Mouse (Mus musculus) midbrain, embryonic 14.5 days (tissue): ENCODE measurements around the gene Blvra. TPM values are rescaled to one million over a fixed set of nuclear protein-coding genes. Genes with fewer than 3 reads are reported as not detected.

Experiments used
- ATAC-seq: fragments of 200-750 bp; cut with Nextera tagmentation; 2 replicates; pipeline ENCODE4 v1.8.0; 2017; ENCODE audit warnings: moderate number of reproducible peaks, moderate library complexity; ENCODE audit not compliant: low FRiP score, low TSS enrichment
- DNase-seq: peaks from one replicate; pipeline ENCODE4 v3.0.0-alpha.2; 2015
- H3K27ac ChIP-seq: fragments of 300-500 bp; sonication (generic); replicated peaks from 2 replicates; pipeline ENCODE4 v1.5.1; 2014; ENCODE audit warnings: mild to moderate bottlenecking, low read depth, low read length, moderate library complexity
- H3K27me3 ChIP-seq: fragments of 300-500 bp; sonication (generic); 2 replicates; pipeline ENCODE4 v1.6.1; 2014; ENCODE audit warnings: low read length, control low read depth, mixed read lengths; ENCODE audit not compliant: control insufficient read depth, insufficient read depth
- H3K36me3 ChIP-seq: fragments of 300-500 bp; sonication (generic); 2 replicates; pipeline ENCODE4 v1.6.1; 2014; ENCODE audit warnings: low read length, control low read depth; ENCODE audit not compliant: control insufficient read depth, insufficient read depth
- H3K4me1 ChIP-seq: fragments of 300-500 bp; sonication (generic); 2 replicates; pipeline ENCODE4 v1.6.1; 2014; ENCODE audit warnings: mild to moderate bottlenecking, antibody characterized with exemption, low read length, control low read depth; ENCODE audit not compliant: control insufficient read depth, insufficient read depth
- H3K4me2 ChIP-seq: fragments of 300-500 bp; sonication (generic); 2 replicates; pipeline ENCODE4 v1.6.1; 2014; ENCODE audit warnings: mild to moderate bottlenecking, low read length, moderate library complexity
- H3K4me3 ChIP-seq: fragments of 300-500 bp; sonication (generic); replicated peaks from 2 replicates; pipeline ENCODE4 v1.5.1; 2014; ENCODE audit warnings: low read depth, low read length
- H3K9ac ChIP-seq: fragments of 300-500 bp; sonication (generic); replicated peaks from 2 replicates; pipeline ENCODE4 v1.6.1; 2014; ENCODE audit warnings: mild to moderate bottlenecking, low read length, moderate library complexity
- H3K9me3 ChIP-seq: fragments of 300-500 bp; sonication (generic); 2 replicates; pipeline ENCODE4 v1.6.1; 2016; ENCODE audit warnings: low read length, control low read depth, mixed read lengths; ENCODE audit not compliant: control insufficient read depth
- WGBS: fragments of 180-500 bp; shearing (Covaris S2); extraction: QIAGEN DNeasy Blood & Tissue Kit; methylation state at CpG from one replicate; pipeline ENCODE4 v1.1.7; 2014; 5-methylcytosine and 5-hydroxymethylcytosine counted together
- polyA plus RNA-seq: library from polyadenylated mRNA; unstranded; fragments of >200 nt; fragmentation: Nextera tagmentation; extraction: Ambion mirVana; gene quantifications from 2 replicates; pipeline ENCODE4 v1.2.1, GENCODE M21; 2014

Gene Blvra
- polyA plus RNA-seq, result 23.9 and 27.3 TPM in 2 replicates

DNA sequence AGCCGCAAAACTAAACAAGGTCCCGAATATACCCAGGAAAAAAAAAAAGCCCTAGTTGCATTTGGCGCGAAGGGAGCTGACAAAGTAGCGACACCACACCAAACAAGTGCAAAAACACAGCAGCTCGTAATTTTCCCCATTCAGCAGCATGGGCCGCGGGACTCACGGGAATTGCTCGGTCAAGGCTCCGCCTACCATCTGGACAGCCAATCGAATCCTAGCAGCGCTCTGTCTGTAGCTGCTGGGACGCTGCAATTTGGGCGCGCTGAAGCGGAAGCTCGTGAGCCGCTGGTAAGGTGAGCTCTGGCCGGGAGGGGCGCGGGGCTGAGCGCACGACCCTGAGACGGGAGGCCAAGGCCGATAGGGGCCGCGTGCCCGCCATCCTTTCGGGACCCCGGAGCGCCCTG is at the start of gene Blvra:
Gene Blvra, plus strand, starts transcription at position 231 of the 407 bp plus-strand sequence.
- H3K36me3 ChIP-seq, result peaks cover 20% of the 10 kb centered on the region
- H3K27me3 ChIP-seq, result no peaks in the 10 kb centered on the region
- H3K4me2 ChIP-seq, result peak within 1 kb of the TSS; percentile 69
- H3K27ac ChIP-seq, result peak within 1 kb of the TSS; percentile 55; the same call in 1 of the 2 replicates
- DNase-seq (peak; percentile 95), ATAC-seq (peak; percentile 99)
- under 1% methylated on average over 32 of the region's 32 CpGs for WGBS
- H3K9ac ChIP-seq, result peak within 1 kb of the TSS; percentile 62
- H3K4me3 ChIP-seq, result peak within 1 kb of the TSS; percentile 48
- H3K9me3 ChIP-seq, result no peaks in the 10 kb centered on the region
- H3K4me1 ChIP-seq, result peaks cover 4% of the 10 kb centered on the region; the same call in 1 of the 2 replicates

DNA sequence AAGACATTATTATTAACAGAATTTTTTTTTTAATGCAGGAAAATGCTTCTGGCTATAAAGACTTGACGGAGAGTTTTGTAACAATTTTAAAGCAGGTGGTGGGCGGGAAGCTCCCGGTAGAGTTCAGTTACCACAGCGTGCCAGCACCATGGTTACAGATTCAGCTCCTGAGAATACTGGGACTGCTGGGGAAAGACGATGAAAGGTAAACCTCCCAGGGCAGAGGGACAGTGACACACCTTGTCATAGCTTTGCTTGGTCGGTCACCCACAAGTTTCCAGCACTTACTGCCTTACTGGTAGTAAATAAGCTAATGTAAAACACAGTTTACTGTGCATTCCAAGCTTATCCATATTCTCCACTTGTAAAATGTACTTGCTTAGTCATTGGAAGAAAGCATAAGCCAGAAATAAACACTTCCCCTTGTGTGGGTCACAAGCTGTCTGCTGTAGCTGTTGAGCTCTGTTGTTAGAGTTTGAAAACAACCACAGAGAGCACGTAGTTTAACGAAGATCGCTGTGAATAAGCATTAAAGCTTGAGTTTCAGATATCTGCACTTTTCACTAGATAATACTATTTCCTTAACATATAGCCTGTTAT is 35.4 kb upstream of the Blvra start:
- Histone ChIP-seq H3K27ac (no peak overlapping the region), H3K9me3 (no peaks in the 10 kb centered on the region), H3K36me3 (peaks cover 51% of the 10 kb centered on the region), H3K4me2 (no peak overlapping the region), H3K27me3 (no peaks in the 10 kb centered on the region), H3K9ac (no peak overlapping the region), H3K4me1 (no peaks in the 10 kb centered on the region), H3K4me3 (no peak overlapping the region)
- WGBS, result 95% methylated on average over 9 of the region's 9 CpGs
- no peak for DNase-seq
- ATAC-seq, result no peak

- DNase-seq (no peak), ATAC-seq (no peak)
- Histone ChIP-seq H3K27ac (no peak overlapping the region), H3K4me1 (no peaks in the 10 kb centered on the region), H3K9ac (no peak overlapping the region), H3K9me3 (no peaks in the 10 kb centered on the region), H3K4me3 (no peak overlapping the region), H3K4me2 (no peak overlapping the region), H3K36me3 (peaks cover 45% of the 10 kb centered on the region), H3K27me3 (no peaks in the 10 kb centered on the region)
- WGBS, result 95% methylated on average over 4 of the region's 4 CpGs
These were observed 33.2 kb upstream of the Blvra start for GRCm38 (mm10) chr2:127037299-127037698.

GRCm38 (mm10) chr2:127061471-127061870 is 9.0 kb upstream of the Blvra start:
- Histone ChIP-seq H3K36me3 (peaks cover 71% of the 10 kb centered on the region), H3K27me3 (no peaks in the 10 kb centered on the region)
- ATAC-seq, result no peak

DNA sequence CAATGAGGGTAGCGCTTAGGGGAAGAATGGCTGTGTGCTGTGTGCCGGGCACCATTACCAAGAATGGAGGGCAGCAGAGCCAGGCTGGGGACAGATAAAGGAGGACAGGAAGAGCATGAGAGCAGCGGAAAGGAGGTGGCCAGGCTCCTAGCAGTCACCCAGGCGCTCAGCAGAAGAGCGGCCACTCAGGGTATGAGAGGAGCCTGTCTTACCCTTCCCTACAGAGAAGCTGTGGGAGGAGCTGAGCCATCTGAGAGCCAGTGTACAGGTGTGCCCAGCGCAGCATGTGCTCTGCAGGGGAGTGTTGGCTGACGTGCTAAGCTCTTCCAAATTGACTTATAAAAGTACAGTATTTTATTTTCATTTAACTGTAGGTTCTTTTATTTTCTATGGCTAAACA is 1.7 kb upstream of the Blvra start:
- no peaks in the 10 kb centered on the region for H3K27me3 ChIP-seq
- 83% methylated on average over 7 of the region's 7 CpGs for WGBS
- ATAC-seq (no peak), DNase-seq (no peak)
- H3K4me2 ChIP-seq, result no peak overlapping the region
- H3K4me1 ChIP-seq, result peaks cover 4% of the 10 kb centered on the region; the same call in 1 of the 2 replicates
- peaks cover 23% of the 10 kb centered on the region for H3K36me3 ChIP-seq
- H3K9me3 ChIP-seq, result no peaks in the 10 kb centered on the region
- no peak overlapping the region for H3K9ac ChIP-seq
- no peak overlapping the region for H3K4me3 ChIP-seq
- H3K27ac ChIP-seq, result no peak overlapping the region

More at GRCm38 (mm10) chr2:127061471-127061870, 9.0 kb upstream of the Blvra start:
- Histone ChIP-seq H3K4me1 (no peaks in the 10 kb centered on the region), H3K4me2 (no peak overlapping the region), H3K9ac (no peak overlapping the region), H3K4me3 (no peak overlapping the region), H3K9me3 (no peaks in the 10 kb centered on the region), H3K27ac (no peak overlapping the region)
- no peak for DNase-seq
- 95% methylated on average over 9 of the region's 9 CpGs for WGBS

GRCm38 (mm10) chr2:127069781-127070434 is 557 bp upstream of the Blvra start:
- peaks cover 20% of the 10 kb centered on the region for H3K36me3 ChIP-seq
- H3K9me3 ChIP-seq, result no peaks in the 10 kb centered on the region
- H3K4me3 ChIP-seq, result peak overlapping the region; percentile 48
- H3K4me1 ChIP-seq, result peaks cover 4% of the 10 kb centered on the region; the same call in 1 of the 2 replicates
- H3K27me3 ChIP-seq, result no peaks in the 10 kb centered on the region
- no peak; the same call in 1 of the 2 replicates for ATAC-seq
- peak overlapping the region; percentile 55; the same call in 1 of the 2 replicates for H3K27ac ChIP-seq
- peak overlapping the region; percentile 69 for H3K4me2 ChIP-seq
- DNase-seq, result no peak
- WGBS, result 14% methylated on average over 11 of the region's 11 CpGs
- H3K9ac ChIP-seq, result peak overlapping the region; percentile 62; the same call in 1 of the 2 replicates

- H3K4me2 ChIP-seq, result peak overlapping the region; percentile 69
- peak overlapping the region; percentile 55; the same call in 1 of the 2 replicates for H3K27ac ChIP-seq
- H3K4me1 ChIP-seq, result peaks cover 4% of the 10 kb centered on the region; the same call in 1 of the 2 replicates
- no peaks in the 10 kb centered on the region for H3K27me3 ChIP-seq
- H3K36me3 ChIP-seq, result peaks cover 16% of the 10 kb centered on the region
- no peaks in the 10 kb centered on the region for H3K9me3 ChIP-seq
- peak overlapping the region; percentile 48 for H3K4me3 ChIP-seq
- DNase-seq, result no peak
- no peak; the same call in 1 of the 2 replicates for ATAC-seq
- WGBS, result 12% methylated on average over 9 of the region's 9 CpGs
- H3K9ac ChIP-seq, result peak overlapping the region; percentile 62
These were observed 414 bp downstream of the Blvra start for GRCm38 (mm10) chr2:127070879-127071278.

DNA sequence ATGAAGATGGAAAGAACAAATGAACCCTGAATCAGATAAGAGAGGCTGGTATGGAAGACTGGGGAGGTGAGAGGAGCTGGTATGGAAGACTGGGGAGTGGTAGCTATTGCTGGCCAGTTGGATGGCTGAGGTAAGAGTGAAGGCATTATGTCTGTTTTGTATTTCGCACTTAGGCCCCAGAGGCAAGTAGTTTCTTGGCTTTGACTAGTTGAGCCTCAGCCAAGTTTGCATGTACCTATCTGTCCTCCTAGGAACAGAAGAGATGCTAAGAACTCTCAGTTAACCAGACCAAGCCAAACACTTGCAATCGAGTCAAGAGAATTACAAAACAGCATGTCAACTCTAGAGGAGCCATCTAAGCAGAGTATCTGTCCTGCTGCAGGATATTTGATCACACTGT is 3.7 kb downstream of the Blvra start:
- no peak for ATAC-seq
- 94% methylated on average over 2 of the region's 2 CpGs for WGBS
- Histone ChIP-seq H3K27me3 (no peaks in the 10 kb centered on the region), H3K27ac (no peak overlapping the region), H3K9ac (no peak overlapping the region), H3K4me2 (no peak overlapping the region), H3K36me3 (no peaks in the 10 kb centered on the region), H3K4me1 (peaks cover 4% of the 10 kb centered on the region; the same call in 1 of the 2 replicates), H3K4me3 (no peak overlapping the region), H3K9me3 (no peaks in the 10 kb centered on the region)
- DNase-seq, result no peak
